Mouse (Mus musculus) myocyte (in vitro differentiated cells): ENCODE measurements around the gene Ceacam20.

Source experiments
- CEBPB ChIP-seq: IDR thresholded peaks from 2 replicates; pipeline ENCODE4 v1.6.1; 2011; ENCODE audit warnings: mild to moderate bottlenecking, moderate library complexity; ENCODE audit not compliant: poor library complexity, insufficient read depth, severe bottlenecking
- E2F4 ChIP-seq: IDR thresholded peaks from one replicate; pipeline ENCODE4 v1.6.1; 2011; ENCODE audit warnings: mild to moderate bottlenecking, control low read depth, moderate library complexity; ENCODE audit not compliant: insufficient read depth
- MAX ChIP-seq: IDR thresholded peaks from one replicate; pipeline ENCODE4 v1.6.1; 2011; ENCODE audit warnings: low read depth, mild to moderate bottlenecking, control low read depth
- MYOD1 ChIP-seq, 3 experiments: IDR thresholded peaks; one replicate each; pipeline ENCODE4 v1.6.1; 2011; ENCODE audit warnings: control low read depth in 2 of 3, low read depth in 2 of 3, mild to moderate bottlenecking in 2 of 3, moderate library complexity in 1 of 3; ENCODE audit not compliant: insufficient read length in 2 of 3, control insufficient read depth in 1 of 3
- MYOG ChIP-seq, 3 experiments: IDR thresholded peaks; one replicate each; pipeline ENCODE4 v1.6.1; 2011; ENCODE audit warnings: control low read depth in 2 of 3, low read depth in 2 of 3, mild to moderate bottlenecking in 2 of 3; ENCODE audit not compliant: insufficient read length in 2 of 3, control insufficient read depth in 1 of 3, insufficient read depth in 1 of 3
- POLR2A ChIP-seq: IDR thresholded peaks from one replicate; pipeline ENCODE4 v1.6.1; 2011; ENCODE audit warnings: low read depth, mild to moderate bottlenecking, control low read depth, moderate library complexity; ENCODE audit not compliant: insufficient read length
- POLR2AphosphoS2 ChIP-seq: IDR thresholded peaks from one replicate; pipeline ENCODE4 v1.6.1; 2011; ENCODE audit warnings: low read depth, control low read depth; ENCODE audit not compliant: insufficient read length
- REST ChIP-seq: IDR thresholded peaks from one replicate; pipeline ENCODE4 v1.6.1; 2011; ENCODE audit warnings: mild to moderate bottlenecking, control low read depth, moderate library complexity; ENCODE audit not compliant: insufficient read depth, insufficient read length
- SRF ChIP-seq: IDR thresholded peaks from one replicate; pipeline ENCODE4 v1.6.1; 2011; ENCODE audit warnings: low read depth; ENCODE audit not compliant: control insufficient read depth, insufficient read length
- TCF12 ChIP-seq: IDR thresholded peaks from one replicate; pipeline ENCODE4 v1.6.1; 2011; ENCODE audit warnings: mild to moderate bottlenecking, control low read depth; ENCODE audit not compliant: poor library complexity, insufficient read depth, severe bottlenecking
- TCF3 ChIP-seq: IDR thresholded peaks from one replicate; pipeline ENCODE4 v1.6.1; 2011; ENCODE audit warnings: low read depth, control low read depth; ENCODE audit not compliant: insufficient read length
- USF1 ChIP-seq: IDR thresholded peaks from one replicate; pipeline ENCODE4 v1.6.1; 2011; ENCODE audit warnings: low read depth, mild to moderate bottlenecking, control low read depth, moderate library complexity

DNA sequence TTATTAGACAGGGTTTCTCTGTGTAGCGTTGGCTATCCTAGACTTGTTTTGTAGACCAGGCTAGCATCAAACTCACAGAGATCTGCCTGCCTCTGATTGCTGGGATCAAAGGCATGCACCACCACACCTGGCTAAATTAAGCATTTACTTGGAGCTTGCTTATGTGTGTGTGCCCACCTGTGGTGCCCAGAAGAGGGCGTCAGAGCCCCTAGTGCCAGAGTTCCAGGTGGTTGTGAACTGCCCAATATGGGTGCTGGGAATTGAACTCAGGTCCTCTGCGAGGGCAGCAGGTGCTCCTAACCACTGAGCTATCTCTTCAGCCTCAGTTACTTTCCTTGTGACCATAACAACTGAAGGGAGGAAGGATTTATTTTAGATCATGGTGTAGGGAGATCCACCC lies 3.9 kb downstream of the Ceacam20 start:
- no peak for TF ChIP-seq POLR2A
- no peak for TF ChIP-seq USF1
- no peak for TF ChIP-seq MAX
- no peak for TF ChIP-seq MYOD1 (IDR thresholded peaks at IDR 0.05; ENCODE audit: control insufficient read depth in 1 of 3, insufficient read length in 2 of 3, low read depth in 2 of 3)
- no peak for TF ChIP-seq E2F4
- TF ChIP-seq POLR2AphosphoS2, result no peak
- no peak for TF ChIP-seq CEBPB
- TF ChIP-seq MYOG (IDR thresholded peaks at IDR 0.05; ENCODE audit: control insufficient read depth in 1 of 3, insufficient read depth in 1 of 3, insufficient read length in 2 of 3, low read depth in 2 of 3), result no peak
- TF ChIP-seq TCF3, result no peak
- TF ChIP-seq TCF12, result no peak
- no peak for TF ChIP-seq SRF
- TF ChIP-seq REST, result no peak
